In genomic region chr8:124099623-124099965, GRCm38 (mm10) we compare ENCODE assay signal across 14 mouse cellular contexts.
DNase-seq lines count a peak whose midpoint lies in the region; ATAC-seq lines count a peak whose summit lies in the region.
"Had no signal": no experiment of that assay in that cellular context is flagged by ENCODE, and none has a peak within 500 bp of the region (broad histone marks: within the 10 kb centered on the region; RNA-seq: fewer than 3 reads in every experiment).

No protein-coding gene starts in this region.

- H3K27me3 ChIP-seq in forebrain, embryonic 11.5 days (ENCODE audit: control insufficient read depth, insufficient read depth, low read length): no peaks in the 10 kb centered on the region
- no peaks in the 10 kb centered on the region for H3K27me3 ChIP-seq in forebrain, embryonic 15.5 days
- no peaks in the 10 kb centered on the region for H3K27me3 ChIP-seq in forebrain, embryonic 13.5 days
- H3K27me3 ChIP-seq in limb, embryonic 11.5 days (ENCODE audit: control insufficient read depth, insufficient read depth, low read length): no peaks in the 10 kb centered on the region
- H3K27me3 ChIP-seq in midbrain, embryonic 16.5 days (ENCODE audit: control insufficient read depth, insufficient read depth, low read depth, low read length): no peaks in the 10 kb centered on the region
- H3K27me3 ChIP-seq in intestine, embryonic 16.5 days (replicated peaks; ENCODE audit: control insufficient read depth, insufficient read depth, low read length): no peaks in the 10 kb centered on the region
- H3K27me3 ChIP-seq: liver, embryonic 13.5 days; Patski had no signal

- no peak overlapping the region for H3K4me3 ChIP-seq in forebrain, embryonic 11.5 days (ENCODE audit: low read depth, low read length)
- no peak overlapping the region for H3K4me3 ChIP-seq in forebrain, embryonic 15.5 days
- no peak overlapping the region for H3K4me3 ChIP-seq in forebrain, embryonic 13.5 days
- no peak overlapping the region for H3K4me3 ChIP-seq in limb, embryonic 11.5 days (ENCODE audit: low read depth, low read length)
- H3K4me3 ChIP-seq in midbrain, embryonic 16.5 days (ENCODE audit: low read depth, low read length): no peak overlapping the region
- H3K4me3 ChIP-seq in intestine, embryonic 16.5 days (ENCODE audit: low read length): no peak overlapping the region
- H3K4me3 ChIP-seq: liver, embryonic 13.5 days had no signal

- no peak; the same call in 1 of the 2 replicates for ATAC-seq in forebrain, embryonic 11.5 days (replicated peaks; ENCODE audit: low FRiP score)
- ATAC-seq in forebrain, embryonic 15.5 days (replicated peaks): no peak
- ATAC-seq in forebrain, embryonic 13.5 days: no peak
- ATAC-seq in limb, embryonic 11.5 days (ENCODE audit: insufficient number of reproducible peaks, low FRiP score, low TSS enrichment, low read depth): peak; percentile 46; the same call in 1 of the 2 replicates
- ATAC-seq in midbrain, embryonic 16.5 days: no peak
- no peak for ATAC-seq in intestine, embryonic 16.5 days
- ATAC-seq: Patski had no signal

- H3K4me2 ChIP-seq in forebrain, embryonic 11.5 days (ENCODE audit: low read depth, low read length, severe bottlenecking): peak overlapping the region; percentile 5; the same call in 1 of the 2 replicates
- no peak overlapping the region for H3K4me2 ChIP-seq in forebrain, embryonic 15.5 days (replicated peaks)
- H3K4me2 ChIP-seq in forebrain, embryonic 13.5 days: peak overlapping the region; percentile 29; the same call in 1 of the 2 replicates
- no peak overlapping the region for H3K4me2 ChIP-seq in limb, embryonic 11.5 days (ENCODE audit: low read depth, severe bottlenecking)
- peak overlapping the region; percentile 9; the same call in 1 of the 2 replicates for H3K4me2 ChIP-seq in midbrain, embryonic 16.5 days (ENCODE audit: low read length)
- H3K4me2 ChIP-seq in intestine, embryonic 16.5 days (ENCODE audit: low read depth, low read length): no peak overlapping the region
- H3K4me2 ChIP-seq: liver, embryonic 13.5 days had no signal

- WGBS in forebrain, embryonic 11.5 days: 61% methylated on average over 6 of the region's 6 CpGs
- 60% methylated on average over 6 of the region's 6 CpGs for WGBS in forebrain, embryonic 15.5 days
- WGBS in forebrain, embryonic 13.5 days: 42% methylated on average over 6 of the region's 6 CpGs
- 67% methylated on average over 6 of the region's 6 CpGs for WGBS in limb, embryonic 11.5 days
- WGBS in midbrain, embryonic 16.5 days: 54% methylated on average over 6 of the region's 6 CpGs
- WGBS in intestine, embryonic 16.5 days: 54% methylated on average over 6 of the region's 6 CpGs

- no peak overlapping the region for H3K9ac ChIP-seq in forebrain, embryonic 11.5 days (ENCODE audit: low read length)
- H3K9ac ChIP-seq in forebrain, embryonic 15.5 days (replicated peaks): no peak overlapping the region
- H3K9ac ChIP-seq in forebrain, embryonic 13.5 days: peak overlapping the region; percentile 26; the same call in 1 of the 2 replicates
- no peak overlapping the region for H3K9ac ChIP-seq in limb, embryonic 11.5 days (ENCODE audit: low read length)
- no peak overlapping the region for H3K9ac ChIP-seq in midbrain, embryonic 16.5 days (ENCODE audit: low read depth, low read length)
- H3K9ac ChIP-seq in intestine, embryonic 16.5 days (ENCODE audit: low read depth, low read length): no peak overlapping the region
- H3K9ac ChIP-seq: liver, embryonic 13.5 days had no signal

- no peaks in the 10 kb centered on the region for H3K9me3 ChIP-seq in forebrain, embryonic 11.5 days (ENCODE audit: control insufficient read depth, low read length)
- H3K9me3 ChIP-seq in forebrain, embryonic 15.5 days: no peaks in the 10 kb centered on the region
- no peaks in the 10 kb centered on the region for H3K9me3 ChIP-seq in forebrain, embryonic 13.5 days (replicated peaks)
- H3K9me3 ChIP-seq in limb, embryonic 11.5 days (ENCODE audit: control insufficient read depth, low read length): no peaks in the 10 kb centered on the region
- no peaks in the 10 kb centered on the region for H3K9me3 ChIP-seq in midbrain, embryonic 16.5 days (replicated peaks; ENCODE audit: control insufficient read depth, low read length, poor library complexity, severe bottlenecking)
- H3K9me3 ChIP-seq in intestine, embryonic 16.5 days (ENCODE audit: control insufficient read depth, low read length): no peaks in the 10 kb centered on the region
- H3K9me3 ChIP-seq: liver, embryonic 13.5 days had no signal

- H3K4me1 ChIP-seq in forebrain, embryonic 11.5 days (replicated peaks; ENCODE audit: control insufficient read depth, insufficient read depth, low read length): peaks cover 8% of the 10 kb centered on the region; the same call in 1 of the 2 replicates
- H3K4me1 ChIP-seq in forebrain, embryonic 15.5 days: peaks cover 10% of the 10 kb centered on the region
- peaks cover 14% of the 10 kb centered on the region for H3K4me1 ChIP-seq in forebrain, embryonic 13.5 days
- peaks cover 12% of the 10 kb centered on the region for H3K4me1 ChIP-seq in limb, embryonic 11.5 days (ENCODE audit: control insufficient read depth, insufficient read depth, low read length)
- H3K4me1 ChIP-seq in midbrain, embryonic 16.5 days (ENCODE audit: control insufficient read depth, insufficient read depth, low read length): peaks cover 11% of the 10 kb centered on the region
- no peaks in the 10 kb centered on the region; the same call in 1 of the 2 replicates for H3K4me1 ChIP-seq in intestine, embryonic 16.5 days (ENCODE audit: control insufficient read depth, insufficient read depth, low read length)
- H3K4me1 ChIP-seq: liver, embryonic 13.5 days had no signal

- DNase-seq in forebrain, embryonic 11.5 days (ENCODE audit: low spot score): no peak
- DNase-seq in limb, embryonic 11.5 days (ENCODE audit: low spot score): no peak
- DNase-seq in urinary bladder, postnatal 4 days (ENCODE audit: low spot score in 2 of 2): no peak
- no peak for DNase-seq in cerebellum, postnatal 36 days
- DNase-seq: heart, postnatal 36 days; kidney, adult 8-10 months; liver, embryonic 13.5 days; lung, postnatal 4 days had no signal

- no peaks in the 10 kb centered on the region for H3K36me3 ChIP-seq in forebrain, embryonic 11.5 days (ENCODE audit: control insufficient read depth, insufficient read depth, low read length)
- no peaks in the 10 kb centered on the region for H3K36me3 ChIP-seq in forebrain, embryonic 15.5 days
- no peaks in the 10 kb centered on the region for H3K36me3 ChIP-seq in forebrain, embryonic 13.5 days (ENCODE audit: poor library complexity, severe bottlenecking)
- H3K36me3 ChIP-seq in limb, embryonic 11.5 days (ENCODE audit: control insufficient read depth, insufficient read depth, low read length): no peaks in the 10 kb centered on the region
- no peaks in the 10 kb centered on the region for H3K36me3 ChIP-seq in midbrain, embryonic 16.5 days (ENCODE audit: control insufficient read depth, insufficient read depth, low read length)
- H3K36me3 ChIP-seq in intestine, embryonic 16.5 days (ENCODE audit: control insufficient read depth, insufficient read depth, low read length): no peaks in the 10 kb centered on the region
- H3K36me3 ChIP-seq: liver, embryonic 13.5 days had no signal

- 0 out of 2 replicates have a peak overlapping the region, but pooled peaks have one; percentile 31 for H3K27ac ChIP-seq in forebrain, embryonic 11.5 days (ENCODE audit: low read depth, low read length)
- no peak overlapping the region for H3K27ac ChIP-seq in forebrain, embryonic 15.5 days (replicated peaks)
- peak overlapping the region; percentile 54; the same call in 1 of the 2 replicates for H3K27ac ChIP-seq in forebrain, embryonic 13.5 days
- H3K27ac ChIP-seq in limb, embryonic 11.5 days (replicated peaks; ENCODE audit: low read depth, low read length): no peak overlapping the region
- H3K27ac ChIP-seq in midbrain, embryonic 16.5 days (ENCODE audit: low read length): peak overlapping the region; percentile 69
- H3K27ac ChIP-seq in intestine, embryonic 16.5 days (ENCODE audit: low read length): no peak overlapping the region
- H3K27ac ChIP-seq: liver, embryonic 13.5 days; stomach, postnatal 0 days had no signal

Comparison
In these comparisons a context has a peak if more than half of its experiments do, and no peak if none do; other contexts are left out.
1. H3K27ac ChIP-seq: peak in forebrain, embryonic 11.5 days (single experiment), forebrain, embryonic 13.5 days (single experiment) and midbrain, embryonic 16.5 days (single experiment); none in forebrain, embryonic 15.5 days (single experiment), limb, embryonic 11.5 days (single experiment) and intestine, embryonic 16.5 days (single experiment).
2. H3K4me2 ChIP-seq: peak in forebrain, embryonic 11.5 days (single experiment), forebrain, embryonic 13.5 days (single experiment) and midbrain, embryonic 16.5 days (single experiment); none in forebrain, embryonic 15.5 days (single experiment), limb, embryonic 11.5 days (single experiment) and intestine, embryonic 16.5 days (single experiment).